Mouse (Mus musculus): ENCODE results near the gene Galnt14. TPM values are rescaled to one million over a fixed set of nuclear protein-coding genes. Genes with fewer than 3 reads are reported as not detected.

Gene Galnt14
- total and polyA plus RNA-seq, 2 experiments from 2014 or later = 15.5 to 17.3 TPM

GRCm38 (mm10) chr17:73628263-73628914 is 81.9 kb downstream of the Galnt14 start:
- no peaks in the 10 kb centered on the region for H3K4me1 ChIP-seq (ENCODE audit: insufficient read depth, low read length)
- H3K4me2 ChIP-seq (ENCODE audit: low read depth, low read length) = no peak overlapping the region
- H3K9me3 ChIP-seq (ENCODE audit: low read length) = no peaks in the 10 kb centered on the region
- DNase-seq (ENCODE audit: low spot score) (no peak), ATAC-seq (no peak)
- H3K27ac ChIP-seq = no peak overlapping the region
- H3K4me3 ChIP-seq (ENCODE audit: low read length) = no peak overlapping the region
- H3K36me3 ChIP-seq (ENCODE audit: insufficient read depth, low read length) = no peaks in the 10 kb centered on the region
- no peak overlapping the region for H3K9ac ChIP-seq (replicated peaks; ENCODE audit: low read length)
- 87% methylated on average over 14 of the region's 14 CpGs for WGBS
- TF ChIP-seq CTCF (IDR thresholded peaks at IDR 0.05; ENCODE audit: low read depth) = no peak
- no peaks in the 10 kb centered on the region for H3K27me3 ChIP-seq (ENCODE audit: insufficient read depth, low read length)

- H3K27me3 ChIP-seq (ENCODE audit: insufficient read depth, low read length) = no peaks in the 10 kb centered on the region
- H3K4me3 ChIP-seq (ENCODE audit: low read length) = no peak overlapping the region
- no peak for TF ChIP-seq CTCF (IDR thresholded peaks at IDR 0.05; ENCODE audit: low read depth)
- 63% methylated on average over 4 of the region's 4 CpGs for WGBS
- ATAC-seq = no peak
- H3K4me1 ChIP-seq (ENCODE audit: insufficient read depth, low read length) = no peaks in the 10 kb centered on the region
- H3K4me2 ChIP-seq (ENCODE audit: low read depth, low read length) = no peak overlapping the region
- H3K27ac ChIP-seq = no peak overlapping the region
- no peaks in the 10 kb centered on the region for H3K36me3 ChIP-seq (ENCODE audit: insufficient read depth, low read length)
- no peak for DNase-seq (ENCODE audit: low spot score)
- H3K9ac ChIP-seq (replicated peaks; ENCODE audit: low read length) = no peak overlapping the region
- H3K9me3 ChIP-seq (ENCODE audit: low read length) = no peaks in the 10 kb centered on the region
These were observed 83.3 kb downstream of the Galnt14 start for GRCm38 (mm10) chr17:73626912-73627311.

- ATAC-seq (no peak), DNase-seq (ENCODE audit: low spot score) (no peak)
- no peak overlapping the region for H3K4me3 ChIP-seq (ENCODE audit: low read length)
- H3K9ac ChIP-seq (replicated peaks; ENCODE audit: low read length) = no peak overlapping the region
- H3K4me1 ChIP-seq (ENCODE audit: insufficient read depth, low read length) = no peaks in the 10 kb centered on the region
- H3K27me3 ChIP-seq (ENCODE audit: insufficient read depth, low read length) = no peaks in the 10 kb centered on the region
- H3K4me2 ChIP-seq (ENCODE audit: low read depth, low read length) = no peak overlapping the region
- TF ChIP-seq CTCF (IDR thresholded peaks at IDR 0.05; ENCODE audit: low read depth) = no peak
- no peaks in the 10 kb centered on the region for H3K36me3 ChIP-seq (ENCODE audit: insufficient read depth, low read length)
- WGBS = 90% methylated on average over 4 of the region's 4 CpGs
- H3K27ac ChIP-seq = no peak overlapping the region
- no peaks in the 10 kb centered on the region for H3K9me3 ChIP-seq (ENCODE audit: low read length)
These were observed 90.2 kb downstream of the Galnt14 start for GRCm38 (mm10) chr17:73620049-73620448.

- Histone ChIP-seq H3K27ac (no peak overlapping the region), H3K27me3 (ENCODE audit: insufficient read depth, low read length) (no peaks in the 10 kb centered on the region), H3K36me3 (ENCODE audit: insufficient read depth, low read length) (no peaks in the 10 kb centered on the region), H3K4me1 (ENCODE audit: insufficient read depth, low read length) (0 out of 2 replicates have a peak, but pooled peaks cover 3% of the 10 kb centered on the region), H3K9me3 (ENCODE audit: low read length) (no peaks in the 10 kb centered on the region), H3K9ac (replicated peaks; ENCODE audit: low read length) (no peak overlapping the region), H3K4me2 (ENCODE audit: low read depth, low read length) (no peak overlapping the region), H3K4me3 (ENCODE audit: low read length) (no peak overlapping the region)
- TF ChIP-seq CTCF (IDR thresholded peaks at IDR 0.05; ENCODE audit: low read depth) = no peak
- ATAC-seq (no peak), DNase-seq (ENCODE audit: low spot score) (peak; percentile 54)
- WGBS = 58% methylated on average over 5 of the region's 5 CpGs
These were observed 107.4 kb downstream of the Galnt14 start for GRCm38 (mm10) chr17:73602552-73603478.

- Histone ChIP-seq H3K4me3 (ENCODE audit: low read length) (no peak overlapping the region), H3K4me2 (ENCODE audit: low read depth, low read length) (no peak overlapping the region), H3K27me3 (ENCODE audit: insufficient read depth, low read length) (no peaks in the 10 kb centered on the region), H3K36me3 (ENCODE audit: insufficient read depth, low read length) (no peaks in the 10 kb centered on the region), H3K27ac (no peak overlapping the region), H3K9ac (replicated peaks; ENCODE audit: low read length) (no peak overlapping the region), H3K4me1 (ENCODE audit: insufficient read depth, low read length) (peaks cover 8% of the 10 kb centered on the region; the same call in 1 of the 2 replicates), H3K9me3 (ENCODE audit: low read length) (no peaks in the 10 kb centered on the region)
- DNase-seq (ENCODE audit: low spot score) (peak; percentile 74), ATAC-seq (peak; percentile 73)
- no peak for TF ChIP-seq CTCF (IDR thresholded peaks at IDR 0.05; ENCODE audit: low read depth)
- WGBS = 45% methylated on average over 6 of the region's 6 CpGs
These were observed 110.3 kb downstream of the Galnt14 start for GRCm38 (mm10) chr17:73599923-73600322.

- DNase-seq (ENCODE audit: low spot score) (no peak), ATAC-seq (no peak)
- H3K27ac ChIP-seq = no peak overlapping the region
- peaks cover 3% of the 10 kb centered on the region; the same call in 1 of the 2 replicates for H3K4me1 ChIP-seq (ENCODE audit: insufficient read depth, low read length)
- H3K4me2 ChIP-seq (ENCODE audit: low read depth, low read length) = no peak overlapping the region
- no peaks in the 10 kb centered on the region for H3K36me3 ChIP-seq (ENCODE audit: insufficient read depth, low read length)
- WGBS = 74% methylated on average over 2 of the region's 2 CpGs
- TF ChIP-seq CTCF (IDR thresholded peaks at IDR 0.05; ENCODE audit: low read depth) = no peak
- H3K27me3 ChIP-seq (ENCODE audit: insufficient read depth, low read length) = no peaks in the 10 kb centered on the region
- no peak overlapping the region for H3K9ac ChIP-seq (replicated peaks; ENCODE audit: low read length)
- H3K9me3 ChIP-seq (ENCODE audit: low read length) = no peaks in the 10 kb centered on the region
- no peak overlapping the region for H3K4me3 ChIP-seq (ENCODE audit: low read length)
These were observed 118.2 kb downstream of the Galnt14 start for GRCm38 (mm10) chr17:73592081-73592480.

Data from hindbrain, postnatal 0 days (tissue).